Mouse (Mus musculus): ENCODE results near the gene Mphosph8. TPM values are rescaled to one million over a fixed set of nuclear protein-coding genes. Genes with fewer than 3 reads are reported as not detected.

Mphosph8 gene
- polyA plus RNA-seq, 1 experiment = not detected

DNA sequence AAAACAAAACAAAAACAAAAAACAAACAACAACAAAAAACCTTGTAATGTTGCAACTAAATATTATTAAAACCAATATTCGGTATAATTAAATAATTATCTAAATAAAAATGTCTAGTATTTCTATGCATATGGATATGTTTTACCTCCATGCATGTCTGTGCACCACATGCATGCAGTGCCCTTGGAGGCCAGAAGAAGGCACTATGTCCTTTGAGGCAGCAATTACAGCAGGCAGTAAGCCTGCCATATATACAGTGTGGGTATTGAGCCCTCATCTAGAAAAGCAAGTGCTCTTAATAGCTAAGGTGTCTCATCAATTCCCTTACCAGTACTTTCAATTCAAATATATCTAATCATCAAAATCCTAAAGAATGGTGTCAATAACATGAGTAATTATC is 72.1 kb downstream of the Mphosph8 start:
- WGBS = 97% methylated on average over 1 of the region's 1 CpGs
- TF ChIP-seq CTCF (IDR thresholded peaks at IDR 0.05; ENCODE audit: insufficient read depth, low read depth, low read length) (no peak), POLR2A (IDR thresholded peaks at IDR 0.05; ENCODE audit: insufficient read depth, low read depth, low read length) (no peak)
- H3K4me1 ChIP-seq (ENCODE audit: control insufficient read depth, insufficient read depth, low read length) = no peaks in the 10 kb centered on the region
- H3K27ac ChIP-seq (ENCODE audit: insufficient read depth, low read depth, low read length) = no peak overlapping the region
- H3K4me3 ChIP-seq (ENCODE audit: insufficient read depth, low read depth, low read length) = no peak overlapping the region

Other genes starting within 250 kb of the Mphosph8 start
- gene Cenpj, start 92.8 kb upstream of the Mphosph8 start, polyA plus RNA-seq (2012; ENCODE audit: insufficient read depth, insufficient read length, low replicate concordance, missing spikeins) = not detected in 2 replicates
- 71.6 TPM in 1 of 2 replicates, not detected in the other for gene Parp4, start 92.6 kb upstream of the Mphosph8 start, polyA plus RNA-seq (2012; ENCODE audit: insufficient read depth, insufficient read length, low replicate concordance, missing spikeins)
- gene Pspc1, start 110.1 kb downstream of the Mphosph8 start, polyA plus RNA-seq (2012; ENCODE audit: insufficient read depth, insufficient read length, low replicate concordance, missing spikeins) = not detected in 2 replicates
- gene Zmym5, start 143.5 kb downstream of the Mphosph8 start, polyA plus RNA-seq (2012; ENCODE audit: insufficient read depth, insufficient read length, low replicate concordance, missing spikeins) = not detected in 2 replicates
- gene Zmym2, start 218.4 kb downstream of the Mphosph8 start, polyA plus RNA-seq (2012; ENCODE audit: insufficient read depth, insufficient read length, low replicate concordance, missing spikeins) = 233 and 330 TPM in 2 replicates

Data from olfactory bulb, adult 2 months (tissue).